Mouse (Mus musculus) G1E (cell line): Measurements from ENCODE around the gene Slc17a8. TPM values are rescaled to one million over a fixed set of nuclear protein-coding genes. Genes with fewer than 3 reads are reported as not detected.

Experiments
- ATAC-seq: 2 replicates; pipeline ENCODE4 v1.8.0; 2016; ENCODE audit warnings: mild to moderate bottlenecking; ENCODE audit not compliant: insufficient number of reproducible peaks, poor library complexity, low FRiP score, severe bottlenecking; ENCODE audit errors: extremely low read depth
- DNase-seq: peaks from one replicate; pipeline ENCODE4 v3.0.0; 2012; ENCODE audit warnings: low spot score
- H3K27me3 ChIP-seq: 2 replicates; pipeline ENCODE4 v1.6.1; 2012; ENCODE audit warnings: mild to moderate bottlenecking, low read length, inconsistent platforms; ENCODE audit not compliant: insufficient read depth
- H3K36me3 ChIP-seq: replicated peaks from 2 replicates; pipeline ENCODE3; 2012; ENCODE audit warnings: mild to moderate bottlenecking, inconsistent platforms
- H3K4me1 ChIP-seq: 2 replicates; pipeline ENCODE4 v1.6.1; 2012; ENCODE audit warnings: low read depth, low read length, inconsistent platforms, mixed read lengths; ENCODE audit not compliant: insufficient read depth
- H3K4me3 ChIP-seq: 2 replicates; pipeline ENCODE4 v1.5.1; 2012; ENCODE audit warnings: low read depth, mild to moderate bottlenecking, inconsistent platforms, low read length, moderate library complexity, mixed read lengths
- H3K9me3 ChIP-seq: replicated peaks from 2 replicates; pipeline ENCODE4 v1.6.1; 2012; ENCODE audit warnings: inconsistent platforms
- CTCF ChIP-seq: IDR thresholded peaks from 2 replicates; pipeline ENCODE4 v1.5.1; 2012; ENCODE audit warnings: low read depth, low read length, inconsistent platforms, mixed read lengths
- GATA1 ChIP-seq: IDR thresholded peaks from 2 replicates; pipeline ENCODE4 v1.6.1; 2012; ENCODE audit warnings: borderline replicate concordance, low read length, inconsistent platforms, mixed read lengths
- GATA2 ChIP-seq: IDR thresholded peaks from 2 replicates; pipeline ENCODE4 v1.6.1; 2012; ENCODE audit warnings: low read depth, low read length, inconsistent platforms, borderline replicate concordance
- POLR2AphosphoS5 ChIP-seq: IDR thresholded peaks from 2 replicates; pipeline ENCODE4 v1.6.1; 2012; ENCODE audit warnings: low read depth, low read length, inconsistent platforms; ENCODE audit not compliant: insufficient replicate concordance
- TAL1 ChIP-seq: conservative IDR thresholded peaks from 2 replicates; pipeline ENCODE4 v1.6.1; 2012; ENCODE audit warnings: low read depth, low read length, inconsistent platforms, mixed read lengths
- polyA plus RNA-seq: library from polyadenylated mRNA; stranded (reverse); fragments of >175 nt; gene quantifications from 2 replicates; pipeline ENCODE4 v1.2.3, GENCODE M21; 2012
- total RNA-seq, 2 experiments: library from RNA; stranded (forward) in 1 of 2; stranded (reverse) in 1 of 2; fragments of 200-1000 nt in 1 of 2; fragments of >200 nt in 1 of 2; fragmentation: Nextera tagmentation in 1 of 2; gene quantifications; 2 replicates each; pipeline ENCODE4 v1.2.3; 2014 to 2017

Gene Slc17a8
- total and polyA plus RNA-seq, 3 experiments: 0.05 TPM; not detected in 2

GRCm38 (mm10) chr10:89525823-89526222 lies 95.2 kb downstream of the Slc17a8 start:
- Histone ChIP-seq H3K4me3 (no peak overlapping the region), H3K27me3 (no peaks in the 10 kb centered on the region), H3K9me3 (no peaks in the 10 kb centered on the region), H3K36me3 (no peaks in the 10 kb centered on the region), H3K4me1 (no peaks in the 10 kb centered on the region)
- DNase-seq (no peak), ATAC-seq (no peak)
- no peak for TF ChIP-seq TAL1
- TF ChIP-seq POLR2AphosphoS5: no peak
- no peak for TF ChIP-seq CTCF
- TF ChIP-seq GATA1: no peak
- no peak for TF ChIP-seq GATA2

Other genes with a start within 250 kb of the Slc17a8 start
- gene Gas2l3, start 177.3 kb downstream of the Slc17a8 start, total RNA-seq (2014; fragmentation: Nextera tagmentation): 0.24 and 7.4 TPM in 2 replicates
- gene Gas2l3, start 177.3 kb downstream of the Slc17a8 start, total RNA-seq (2017): 0.05 and 0.52 TPM in 2 replicates
- not detected in 2 replicates for gene Gas2l3, start 177.3 kb downstream of the Slc17a8 start, polyA plus RNA-seq
- gene Nr1h4, start 87.7 kb downstream of the Slc17a8 start, total RNA-seq (2014; fragmentation: Nextera tagmentation): not detected in 2 replicates
- gene Nr1h4, start 87.7 kb downstream of the Slc17a8 start, total RNA-seq (2017): not detected in 2 replicates
- not detected in 2 replicates for gene Nr1h4, start 87.7 kb downstream of the Slc17a8 start, polyA plus RNA-seq
- gene Scyl2, start 65.0 kb upstream of the Slc17a8 start, total RNA-seq (2014; fragmentation: Nextera tagmentation): 38.1 and 40.4 TPM in 2 replicates
- gene Scyl2, start 65.0 kb upstream of the Slc17a8 start, total RNA-seq (2017): 35.1 and 37.2 TPM in 2 replicates
- gene Scyl2, start 65.0 kb upstream of the Slc17a8 start, polyA plus RNA-seq: 4.9 and 6.8 TPM in 2 replicates
- gene Actr6, start 111.0 kb upstream of the Slc17a8 start, total RNA-seq (2014; fragmentation: Nextera tagmentation): 18.9 and 22.5 TPM in 2 replicates
- 26.4 and 28.2 TPM in 2 replicates for gene Actr6, start 111.0 kb upstream of the Slc17a8 start, total RNA-seq (2017)
- 0.41 and 0.60 TPM in 2 replicates for gene Actr6, start 111.0 kb upstream of the Slc17a8 start, polyA plus RNA-seq
- 61.0 and 66.6 TPM in 2 replicates for gene Uhrf1bp1l, start 123.7 kb upstream of the Slc17a8 start, total RNA-seq (2014; fragmentation: Nextera tagmentation)
- gene Uhrf1bp1l, start 123.7 kb upstream of the Slc17a8 start, total RNA-seq (2017): 17.5 and 20.9 TPM in 2 replicates
- gene Uhrf1bp1l, start 123.7 kb upstream of the Slc17a8 start, polyA plus RNA-seq: 2.6 and 7.2 TPM in 2 replicates